Mouse (Mus musculus): ENCODE results near the gene Ubl4b. TPM values are rescaled to one million over a fixed set of nuclear protein-coding genes. Genes with fewer than 3 reads are reported as not detected.
A peak's percentile ranks its signal among the peaks of the same experiment; 100 is the strongest.

The Ubl4b gene
- polyA plus RNA-seq (2014; fragmentation: Nextera tagmentation; extraction: Ambion mirVana), result not detected in 2 replicates

GRCm38 (mm10) chr3:107554842-107555241, at the start of gene Ubl4b:
Gene Ubl4b, minus strand, starts transcription at chr3:107555073.
- Histone ChIP-seq H3K4me1 (replicated peaks; ENCODE audit: control insufficient read depth, insufficient read depth, low read length) (no peaks in the 10 kb centered on the region), H3K4me3 (ENCODE audit: low read depth, low read length) (no peak within 1 kb of the TSS), H3K27ac (ENCODE audit: low read depth) (no peak within 1 kb of the TSS), H3K36me3 (ENCODE audit: control insufficient read depth, insufficient read depth, low read length) (no peaks in the 10 kb centered on the region), H3K4me2 (ENCODE audit: low read length) (no peak within 1 kb of the TSS), H3K9me3 (ENCODE audit: control insufficient read depth, low read length) (no peaks in the 10 kb centered on the region), H3K9ac (ENCODE audit: low read length) (no peak within 1 kb of the TSS), H3K27me3 (replicated peaks; ENCODE audit: control insufficient read depth, insufficient read depth, low read length) (peaks cover 17% of the 10 kb centered on the region)
- no peak for ATAC-seq (replicated peaks; ENCODE audit: low FRiP score, low TSS enrichment, low read depth)
- WGBS, result 85% methylated on average over 2 of the region's 2 CpGs
- no peak for DNase-seq (ENCODE audit: low spot score)

- H3K9ac ChIP-seq (ENCODE audit: low read length), result no peak overlapping the region
- H3K27me3 ChIP-seq (replicated peaks; ENCODE audit: control insufficient read depth, insufficient read depth, low read length), result peaks cover 66% of the 10 kb centered on the region
- DNase-seq (ENCODE audit: low spot score) (no peak), ATAC-seq (replicated peaks; ENCODE audit: low FRiP score, low TSS enrichment, low read depth) (no peak)
- H3K36me3 ChIP-seq (ENCODE audit: control insufficient read depth, insufficient read depth, low read length), result no peaks in the 10 kb centered on the region
- no peak overlapping the region for H3K4me2 ChIP-seq (ENCODE audit: low read length)
- H3K4me1 ChIP-seq (replicated peaks; ENCODE audit: control insufficient read depth, insufficient read depth, low read length), result peaks cover 2% of the 10 kb centered on the region
- no peaks in the 10 kb centered on the region for H3K9me3 ChIP-seq (ENCODE audit: control insufficient read depth, low read length)
- WGBS, result 33% methylated on average over 5 of the region's 6 CpGs
- no peak overlapping the region for H3K4me3 ChIP-seq (ENCODE audit: low read depth, low read length)
- H3K27ac ChIP-seq (ENCODE audit: low read depth), result no peak overlapping the region
Observed at GRCm38 (mm10) chr3:107600127-107600526, 45.3 kb upstream of the Ubl4b start.

- Histone ChIP-seq H3K9me3 (ENCODE audit: control insufficient read depth, low read length) (no peaks in the 10 kb centered on the region), H3K4me2 (ENCODE audit: low read length) (no peak overlapping the region), H3K4me3 (ENCODE audit: low read depth, low read length) (no peak overlapping the region), H3K27me3 (replicated peaks; ENCODE audit: control insufficient read depth, insufficient read depth, low read length) (peaks cover 86% of the 10 kb centered on the region), H3K36me3 (ENCODE audit: control insufficient read depth, insufficient read depth, low read length) (no peaks in the 10 kb centered on the region), H3K4me1 (replicated peaks; ENCODE audit: control insufficient read depth, insufficient read depth, low read length) (peaks cover 4% of the 10 kb centered on the region), H3K27ac (ENCODE audit: low read depth) (no peak overlapping the region), H3K9ac (ENCODE audit: low read length) (no peak overlapping the region)
- DNase-seq (ENCODE audit: low spot score), result peak; percentile 75
- no peak for ATAC-seq (replicated peaks; ENCODE audit: low FRiP score, low TSS enrichment, low read depth)
- WGBS, result 7% methylated on average over 22 of the region's 22 CpGs
Observed at GRCm38 (mm10) chr3:107597586-107598389, 42.9 kb upstream of the Ubl4b start.

- peaks cover 93% of the 10 kb centered on the region for H3K27me3 ChIP-seq (replicated peaks; ENCODE audit: control insufficient read depth, insufficient read depth, low read length)
- ATAC-seq (replicated peaks; ENCODE audit: low FRiP score, low TSS enrichment, low read depth) (no peak), DNase-seq (ENCODE audit: low spot score) (peak; percentile 66)
- H3K27ac ChIP-seq (ENCODE audit: low read depth), result no peak overlapping the region
- no peaks in the 10 kb centered on the region for H3K9me3 ChIP-seq (ENCODE audit: control insufficient read depth, low read length)
- peaks cover 4% of the 10 kb centered on the region for H3K4me1 ChIP-seq (replicated peaks; ENCODE audit: control insufficient read depth, insufficient read depth, low read length)
- no peak overlapping the region for H3K4me2 ChIP-seq (ENCODE audit: low read length)
- no peak overlapping the region for H3K4me3 ChIP-seq (ENCODE audit: low read depth, low read length)
- WGBS, result 1% methylated on average over 21 of the region's 24 CpGs
- H3K36me3 ChIP-seq (ENCODE audit: control insufficient read depth, insufficient read depth, low read length), result no peaks in the 10 kb centered on the region
- H3K9ac ChIP-seq (ENCODE audit: low read length), result no peak overlapping the region
Observed at GRCm38 (mm10) chr3:107597134-107597533, 42.3 kb upstream of the Ubl4b start.

- DNase-seq (ENCODE audit: low spot score) (peak; percentile 91), ATAC-seq (replicated peaks; ENCODE audit: low FRiP score, low TSS enrichment, low read depth) (no peak)
Observed at GRCm38 (mm10) chr3:107596559-107596958, 41.7 kb upstream of the Ubl4b start.

GRCm38 (mm10) chr3:107595938-107596461, 41.1 kb upstream of the Ubl4b start:
- H3K9ac ChIP-seq (ENCODE audit: low read length), result no peak overlapping the region
- no peaks in the 10 kb centered on the region for H3K9me3 ChIP-seq (ENCODE audit: control insufficient read depth, low read length)
- peaks cover 4% of the 10 kb centered on the region for H3K4me1 ChIP-seq (replicated peaks; ENCODE audit: control insufficient read depth, insufficient read depth, low read length)
- WGBS, result 1% methylated on average over 34 of the region's 34 CpGs
- no peak overlapping the region for H3K4me2 ChIP-seq (ENCODE audit: low read length)
- H3K4me3 ChIP-seq (ENCODE audit: low read depth, low read length), result 0 out of 2 replicates have a peak overlapping the region, but pooled peaks have one; percentile 31
- ATAC-seq (replicated peaks; ENCODE audit: low FRiP score, low TSS enrichment, low read depth) (no peak), DNase-seq (ENCODE audit: low spot score) (peak; percentile 85)
- no peak overlapping the region for H3K27ac ChIP-seq (ENCODE audit: low read depth)
- no peaks in the 10 kb centered on the region for H3K36me3 ChIP-seq (ENCODE audit: control insufficient read depth, insufficient read depth, low read length)
- peaks cover 96% of the 10 kb centered on the region for H3K27me3 ChIP-seq (replicated peaks; ENCODE audit: control insufficient read depth, insufficient read depth, low read length)

More at GRCm38 (mm10) chr3:107596559-107596958, 41.7 kb upstream of the Ubl4b start:
- peaks cover 4% of the 10 kb centered on the region for H3K4me1 ChIP-seq (replicated peaks; ENCODE audit: control insufficient read depth, insufficient read depth, low read length)
- no peak overlapping the region for H3K4me3 ChIP-seq (ENCODE audit: low read depth, low read length)
- WGBS, result under 1% methylated on average over 26 of the region's 26 CpGs
- H3K27me3 ChIP-seq (replicated peaks; ENCODE audit: control insufficient read depth, insufficient read depth, low read length), result peaks cover 97% of the 10 kb centered on the region
- H3K27ac ChIP-seq (ENCODE audit: low read depth), result no peak overlapping the region
- no peaks in the 10 kb centered on the region for H3K36me3 ChIP-seq (ENCODE audit: control insufficient read depth, insufficient read depth, low read length)
- no peak overlapping the region for H3K9ac ChIP-seq (ENCODE audit: low read length)
- H3K9me3 ChIP-seq (ENCODE audit: control insufficient read depth, low read length), result no peaks in the 10 kb centered on the region
- no peak overlapping the region for H3K4me2 ChIP-seq (ENCODE audit: low read length)

GRCm38 (mm10) chr3:107595264-107595937, 40.5 kb upstream of the Ubl4b start:
- Histone ChIP-seq H3K4me3 (ENCODE audit: low read depth, low read length) (peak overlapping the region; percentile 31), H3K9ac (ENCODE audit: low read length) (no peak overlapping the region), H3K9me3 (ENCODE audit: control insufficient read depth, low read length) (no peaks in the 10 kb centered on the region), H3K4me1 (replicated peaks; ENCODE audit: control insufficient read depth, insufficient read depth, low read length) (peaks cover 4% of the 10 kb centered on the region), H3K4me2 (ENCODE audit: low read length) (peak overlapping the region; percentile 57), H3K36me3 (ENCODE audit: control insufficient read depth, insufficient read depth, low read length) (no peaks in the 10 kb centered on the region), H3K27ac (ENCODE audit: low read depth) (no peak overlapping the region), H3K27me3 (replicated peaks; ENCODE audit: control insufficient read depth, insufficient read depth, low read length) (peaks cover 93% of the 10 kb centered on the region)
- WGBS, result 1% methylated on average over 46 of the region's 50 CpGs
- ATAC-seq (replicated peaks; ENCODE audit: low FRiP score, low TSS enrichment, low read depth) (peak; percentile 55), DNase-seq (ENCODE audit: low spot score) (peak; percentile 83)

GRCm38 (mm10) chr3:107594662-107595263, 39.9 kb upstream of the Ubl4b start, which contains the start of gene Alx3:
Gene Alx3, plus strand, starts transcription at chr3:107595031.
- Histone ChIP-seq H3K27me3 (replicated peaks; ENCODE audit: control insufficient read depth, insufficient read depth, low read length) (peaks cover 92% of the 10 kb centered on the region), H3K36me3 (ENCODE audit: control insufficient read depth, insufficient read depth, low read length) (no peaks in the 10 kb centered on the region), H3K27ac (ENCODE audit: low read depth) (no peak within 1 kb of the TSS), H3K4me1 (replicated peaks; ENCODE audit: control insufficient read depth, insufficient read depth, low read length) (peaks cover 4% of the 10 kb centered on the region), H3K4me3 (ENCODE audit: low read depth, low read length) (peak within 1 kb of the TSS; percentile 31), H3K9me3 (ENCODE audit: control insufficient read depth, low read length) (no peaks in the 10 kb centered on the region), H3K9ac (ENCODE audit: low read length) (no peak within 1 kb of the TSS), H3K4me2 (ENCODE audit: low read length) (peak within 1 kb of the TSS; percentile 57)
- peak; percentile 62 for DNase-seq (ENCODE audit: low spot score)
- 2% methylated on average over 41 of the region's 46 CpGs for WGBS
- peak; percentile 48; the same call in 1 of the 2 replicates for ATAC-seq (replicated peaks; ENCODE audit: low FRiP score, low TSS enrichment, low read depth)

All from intestine, embryonic 14.5 days (tissue).